Mouse (Mus musculus) layer of hippocampus, postnatal 25 days (tissue): ENCODE measurements around the gene Fbxw24. TPM values are rescaled to one million over a fixed set of nuclear protein-coding genes. Genes with fewer than 3 reads are reported as not detected.
"Not testable (repeated sequence)": the region's sequence is repeated elsewhere in the genome, so short reads cannot be mapped to it uniquely, and the experiment has no call there.

Experiments
- DNase-seq, 2 experiments: peaks; one replicate each; pipeline ENCODE4 v3.0.0; 2022; ENCODE audit warnings: mixed read lengths in 2 of 2, low spot score in 1 of 2; ENCODE audit errors: extremely low spot score in 1 of 2
- total RNA-seq, 2 experiments: library from RNA; stranded (reverse); gene quantifications; 2 replicates each; pipeline ENCODE4 v1.2.3; 2021

Fbxw24 gene
- total RNA-seq = not detected

DNA sequence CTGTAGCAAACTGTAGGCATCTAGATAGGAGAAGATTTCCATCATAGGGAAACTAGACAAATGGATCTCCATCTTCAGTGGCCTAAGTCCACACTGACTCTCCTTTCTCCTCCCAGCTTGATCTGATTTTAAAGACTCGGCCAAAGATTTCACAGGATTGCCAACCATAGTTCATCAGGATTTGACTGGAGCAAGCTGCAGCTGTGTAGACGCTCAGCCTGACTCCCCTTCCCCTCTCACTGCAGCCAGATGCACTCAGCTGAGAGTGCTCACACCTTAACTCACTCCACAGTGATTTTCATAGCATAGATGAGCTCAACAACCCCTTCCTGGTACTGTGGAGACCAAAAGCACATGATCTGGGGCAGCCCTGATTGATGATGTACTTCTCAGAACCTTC lies at the start of gene Fbxw24:
TSS of gene Fbxw24 (minus strand) at position 101 of the 400 bp plus-strand sequence.
- not testable (repeated sequence) for DNase-seq

DNA sequence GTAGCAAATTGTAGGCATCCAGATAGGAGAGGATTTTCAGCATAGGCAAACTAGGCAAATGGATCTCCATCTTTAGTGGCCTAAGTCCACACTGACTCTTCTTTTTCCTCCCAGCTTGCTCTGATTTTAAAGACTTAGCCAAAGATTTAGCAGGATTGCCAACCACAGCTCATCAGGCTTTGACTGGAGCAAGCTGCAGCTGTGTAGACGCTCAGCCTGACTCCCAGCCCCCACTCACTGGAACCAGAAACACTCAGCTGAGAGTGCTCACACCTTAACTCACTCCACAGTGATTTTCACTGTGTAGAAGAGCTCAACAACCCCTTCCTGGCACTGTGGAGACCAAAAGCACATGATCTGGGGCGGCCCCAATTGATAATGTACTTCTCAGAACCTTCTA lies 38.7 kb upstream of the Fbxw24 start, which contains the start of gene Fbxw25:
TSS of gene Fbxw25 (minus strand) at position 101 of the 400 bp plus-strand sequence.
- DNase-seq = not testable (repeated sequence)

DNA sequence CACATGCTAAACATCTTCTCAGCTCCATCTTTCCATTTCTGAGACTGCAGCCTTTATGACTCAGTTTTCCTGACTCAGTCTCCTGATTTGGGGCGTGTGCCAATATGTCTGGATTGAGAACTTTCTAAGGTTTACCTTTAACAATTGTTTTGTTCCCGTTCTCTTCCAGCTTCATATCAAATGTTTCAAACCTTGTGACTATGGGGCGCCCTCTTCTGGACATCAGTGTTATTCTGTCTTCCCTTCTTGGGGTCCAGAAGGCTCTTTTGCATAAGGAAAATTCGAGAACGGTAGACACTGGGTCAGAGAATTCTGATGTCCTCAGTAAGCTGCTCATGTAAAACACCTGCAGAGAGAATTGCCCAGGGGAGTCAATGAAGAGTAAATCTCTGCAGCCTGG lies 19.0 kb downstream of the Fbxw24 start:
- DNase-seq = peak; percentile 17 to 64

DNA sequence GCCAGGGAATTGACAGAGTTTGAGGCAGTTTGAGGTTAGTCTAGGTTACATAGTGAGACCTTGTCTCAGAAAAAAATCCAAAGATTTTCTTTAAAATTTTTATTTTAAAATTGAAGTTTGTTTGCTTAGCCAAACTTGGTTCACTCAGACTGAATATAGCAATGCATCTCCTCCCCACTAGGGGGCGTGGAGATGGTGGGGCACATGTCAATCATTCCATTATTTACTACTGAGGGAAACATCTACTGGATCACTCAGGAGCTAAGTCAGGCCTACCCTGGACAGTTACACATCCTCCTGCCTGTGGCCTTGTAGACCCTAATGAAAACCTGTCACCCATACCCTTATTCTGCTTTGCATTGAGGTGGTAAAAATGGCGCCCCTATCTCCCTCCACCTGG lies 23.7 kb downstream of the Fbxw24 start:
- DNase-seq = not testable (repeated sequence)

DNA sequence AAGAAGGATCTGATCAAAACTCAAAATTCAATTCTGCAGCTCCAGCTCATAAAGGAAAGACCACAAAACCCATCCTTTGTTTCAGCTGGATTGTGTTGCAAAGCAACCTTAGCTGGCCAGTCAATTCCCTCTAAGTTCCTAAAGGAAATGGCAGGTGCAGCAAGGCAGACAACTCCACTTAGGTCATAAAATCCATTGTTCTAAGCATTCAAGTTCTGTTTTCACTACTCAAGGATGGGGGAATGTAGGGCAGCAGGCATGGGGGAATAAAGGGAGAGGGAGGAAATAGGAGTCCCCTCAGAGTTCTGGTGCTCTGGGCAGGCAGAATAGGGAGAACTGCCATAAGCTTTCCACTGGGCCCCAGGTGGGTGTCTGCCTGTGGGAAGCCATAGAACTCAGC lies 28.6 kb downstream of the Fbxw24 start:
- DNase-seq = no peak

DNA sequence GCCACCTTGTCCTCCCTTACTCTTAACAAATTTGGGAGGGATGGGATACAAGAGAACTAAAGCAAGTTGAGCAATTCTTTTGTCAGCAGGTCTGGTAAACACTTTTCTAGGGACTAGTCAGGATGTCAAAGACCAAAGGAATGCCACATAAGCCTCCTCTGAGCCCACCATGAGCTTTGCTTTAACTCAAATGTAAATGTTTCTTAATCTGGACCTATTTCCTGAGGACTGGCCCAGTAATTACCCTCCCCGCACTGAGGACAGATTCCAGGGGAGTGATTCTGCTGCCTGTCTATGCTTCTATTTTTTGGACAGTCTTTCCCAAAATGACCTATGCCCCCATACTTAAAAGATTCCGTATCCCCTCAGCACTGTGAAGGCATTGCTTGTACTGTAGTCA lies 31.0 kb downstream of the Fbxw24 start:
- DNase-seq = no peak

DNA sequence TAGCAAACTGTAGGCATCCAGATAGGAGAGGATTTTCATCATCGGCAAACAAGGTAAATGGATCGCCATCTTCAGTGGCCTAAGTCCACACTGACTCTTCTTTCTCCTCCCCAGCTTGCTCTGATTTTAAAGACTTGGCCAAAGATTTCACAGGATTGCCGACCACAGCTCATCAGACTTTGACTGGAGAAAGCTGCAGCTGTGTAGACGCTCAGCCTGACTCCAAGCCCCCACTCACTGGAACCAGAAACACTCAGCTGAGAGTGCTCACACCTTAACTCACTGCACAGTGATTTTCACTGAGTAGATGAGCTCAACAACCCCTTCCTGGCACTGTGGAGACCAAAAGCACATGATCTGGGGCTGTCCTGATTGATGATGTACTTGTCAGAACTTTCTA lies 57.7 kb downstream of the Fbxw24 start, which contains the start of gene Fbxw15:
TSS of gene Fbxw15 (minus strand) at position 101 of the 400 bp plus-strand sequence.
- not testable (repeated sequence) for DNase-seq

DNA sequence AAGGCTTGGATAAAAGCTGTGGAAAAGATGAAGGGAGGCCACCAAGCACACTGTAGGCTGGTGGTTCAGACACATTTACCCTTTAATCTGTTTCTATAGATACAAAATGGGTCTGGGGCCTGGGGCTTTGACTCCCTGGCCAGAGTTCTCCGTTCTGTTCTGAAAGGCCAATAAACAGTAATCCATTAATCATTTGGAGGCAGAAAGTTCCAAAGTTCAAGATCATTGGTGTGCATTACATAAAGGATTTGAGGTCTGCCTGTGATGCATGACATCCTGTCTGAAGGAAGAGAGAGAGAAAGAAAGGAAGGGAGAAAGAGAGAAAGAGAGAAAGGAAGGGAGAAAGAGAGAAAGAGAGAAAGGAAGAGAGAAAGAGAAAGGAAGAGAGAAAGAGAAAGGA lies 60.3 kb downstream of the Fbxw24 start:
- DNase-seq = no peak

DNA sequence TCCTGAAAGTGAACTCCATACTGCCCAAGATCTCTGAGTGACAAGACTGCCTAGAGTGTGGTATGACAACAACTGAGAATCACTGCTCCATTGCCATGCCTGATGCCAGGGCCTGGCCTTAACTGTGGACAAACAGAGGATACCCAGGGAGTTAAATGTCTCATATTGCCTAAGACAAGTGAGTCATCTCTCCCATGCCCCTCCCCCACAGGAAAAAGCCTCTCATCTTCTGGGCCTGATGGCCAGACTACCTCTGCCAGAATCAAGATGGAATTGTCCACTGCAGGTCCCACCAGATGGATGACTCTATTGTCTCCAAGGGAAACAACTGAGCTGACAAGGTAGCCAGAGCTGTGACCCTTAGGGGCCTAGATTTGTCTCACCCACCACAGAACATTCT lies 63.8 kb downstream of the Fbxw24 start:
- DNase-seq = not testable (repeated sequence)

DNA sequence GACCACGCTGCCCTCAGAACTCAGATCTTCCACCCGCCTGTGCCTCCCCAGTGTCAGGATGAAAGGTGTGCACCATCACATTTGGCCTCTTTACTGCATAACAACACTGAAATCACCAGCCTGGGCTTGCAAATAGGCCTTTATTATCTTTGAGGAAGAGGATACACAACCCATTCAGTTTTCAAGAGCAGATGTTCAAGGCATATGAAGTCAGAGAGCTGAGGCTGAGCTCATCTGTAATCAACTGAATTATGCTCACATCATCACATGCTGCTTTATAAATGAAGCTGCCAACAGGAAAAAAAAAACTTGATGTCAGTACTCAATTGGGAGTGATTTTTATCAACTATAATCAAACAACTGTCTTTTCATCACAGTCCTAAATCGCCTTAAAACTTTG lies 73.4 kb downstream of the Fbxw24 start:
- DNase-seq = peak in 1 of 2 experiments; percentile 10

Other genes starting within 250 kb of the Fbxw24 start
- gene Fbxw22, start 221.8 kb downstream of the Fbxw24 start, total RNA-seq = not detected
- gene Fbxw16, start 176.9 kb downstream of the Fbxw24 start, total RNA-seq = not detected
- gene Fbxw19, start 130.2 kb downstream of the Fbxw24 start, total RNA-seq = not detected
- not detected for gene Fbxw15, start 57.8 kb downstream of the Fbxw24 start, total RNA-seq
- not detected for gene Fbxw25, start 38.6 kb upstream of the Fbxw24 start, total RNA-seq
- not detected for gene Fbxw18, start 76.6 kb upstream of the Fbxw24 start, total RNA-seq
- gene Fbxw26, start 120.0 kb upstream of the Fbxw24 start, total RNA-seq = not detected
- gene Fbxw27, start 164.6 kb upstream of the Fbxw24 start, total RNA-seq = not detected
- gene Spink8, start 186.2 kb upstream of the Fbxw24 start, total RNA-seq = 10 to 100 TPM; 65.0 to 68.7 TPM
- 1 to 10 TPM; 8.7 to 9.1 TPM for gene Nme6, start 206.7 kb upstream of the Fbxw24 start, total RNA-seq
- not detected for gene Camp, start 223.6 kb upstream of the Fbxw24 start, total RNA-seq
- gene Cdc25a, start 249.5 kb upstream of the Fbxw24 start, total RNA-seq = 1 to 10 TPM; 4.3 to 5.6 TPM